Comparison of ENCODE assay signal across 12 mouse cellular contexts in genomic region chr4:149031507-149031906, GRCm38 (mm10).
DNase-seq lines count a peak whose midpoint lies in the region; ATAC-seq and TF ChIP-seq lines count a peak whose summit lies in the region.
"Had no signal": no experiment of that assay in that cellular context is flagged by ENCODE, and none has a peak within 500 bp of the region (broad histone marks: within the 10 kb centered on the region; RNA-seq: fewer than 3 reads in every experiment).

No protein-coding gene starts in this region.

- no peaks in the 10 kb centered on the region for H3K9me3 ChIP-seq in forebrain, embryonic 11.5 days (ENCODE audit: control insufficient read depth, low read length)
- H3K9me3 ChIP-seq in forebrain, embryonic 12.5 days = no peaks in the 10 kb centered on the region
- H3K9me3 ChIP-seq: forebrain, embryonic 15.5 days; heart, embryonic 12.5 days; liver, embryonic 15.5 days had no signal

- 0 out of 2 replicates have a peak, but pooled peaks have one; percentile 42 for ATAC-seq in forebrain, embryonic 11.5 days (replicated peaks; ENCODE audit: low FRiP score)
- ATAC-seq in forebrain, embryonic 12.5 days (ENCODE audit: low FRiP score) = no peak
- ATAC-seq in megakaryocyte-erythroid progenitor cell, adult 5-6 weeks (replicated peaks; ENCODE audit: low FRiP score, low TSS enrichment, poor library complexity, severe bottlenecking) = peak; percentile 64; the same call in 1 of the 2 replicates
- ATAC-seq: forebrain, embryonic 15.5 days had no signal

- no peak for DNase-seq in forebrain, embryonic 11.5 days (ENCODE audit: low spot score)
- no peak for DNase-seq in liver, adult 2 months (ENCODE audit: extremely low read depth, low read depth, low spot score)
- no peak for DNase-seq in liver
- peak; percentile 29 for DNase-seq in brain, adult 2 months (ENCODE audit: low read depth, low spot score)
- DNase-seq in urinary bladder, postnatal 25 days (ENCODE audit: low spot score) = no peak
- no peak for DNase-seq in gastrocnemius, postnatal 10 days
- DNase-seq: cerebellum, postnatal 36 days had no signal

- TF ChIP-seq POLR2A in liver, adult 2 months (IDR thresholded peaks at IDR 0.05; ENCODE audit: extremely low read depth, insufficient read depth, low read length) = no peak

- H3K4me2 ChIP-seq in forebrain, embryonic 11.5 days (ENCODE audit: low read depth, low read length, severe bottlenecking) = no peak overlapping the region
- H3K4me2 ChIP-seq in forebrain, embryonic 12.5 days = no peak overlapping the region
- H3K4me2 ChIP-seq: forebrain, embryonic 15.5 days; heart, embryonic 12.5 days; liver, embryonic 15.5 days had no signal

- no peak overlapping the region for H3K27ac ChIP-seq in forebrain, embryonic 11.5 days (ENCODE audit: low read depth, low read length)
- H3K27ac ChIP-seq in forebrain, embryonic 12.5 days = no peak overlapping the region
- no peak overlapping the region for H3K27ac ChIP-seq in liver, adult 2 months (replicated peaks; ENCODE audit: insufficient read depth, low read depth, low read length)
- H3K27ac ChIP-seq: forebrain, embryonic 15.5 days; liver, embryonic 15.5 days had no signal

- H3K4me1 ChIP-seq in forebrain, embryonic 11.5 days (replicated peaks; ENCODE audit: control insufficient read depth, insufficient read depth, low read length) = peaks cover 1% of the 10 kb centered on the region; the same call in 1 of the 2 replicates
- peaks cover 12% of the 10 kb centered on the region for H3K4me1 ChIP-seq in forebrain, embryonic 12.5 days
- no peaks in the 10 kb centered on the region for H3K4me1 ChIP-seq in liver, adult 2 months (ENCODE audit: control insufficient read depth, insufficient read depth, low read length)

- peak; percentile 25; the same call in 1 of the 2 replicates for TF ChIP-seq CTCF in liver, adult 2 months (IDR thresholded peaks at IDR 0.05; ENCODE audit: low read depth, low read length)

- 78% methylated on average over 4 of the region's 4 CpGs for WGBS in forebrain, embryonic 11.5 days
- 78% methylated on average over 4 of the region's 4 CpGs for WGBS in forebrain, embryonic 12.5 days
- WGBS in liver, adult 2 months = 88% methylated on average over 4 of the region's 4 CpGs

- no peaks in the 10 kb centered on the region for H3K27me3 ChIP-seq in forebrain, embryonic 11.5 days (ENCODE audit: control insufficient read depth, insufficient read depth, low read length)
- no peaks in the 10 kb centered on the region for H3K27me3 ChIP-seq in forebrain, embryonic 12.5 days
- no peaks in the 10 kb centered on the region for H3K27me3 ChIP-seq in liver, adult 2 months (ENCODE audit: control insufficient read depth, insufficient read depth, low read length)
- H3K27me3 ChIP-seq: forebrain, embryonic 15.5 days; heart, embryonic 12.5 days; liver, embryonic 15.5 days had no signal

- H3K36me3 ChIP-seq in forebrain, embryonic 11.5 days (ENCODE audit: control insufficient read depth, insufficient read depth, low read length) = no peaks in the 10 kb centered on the region
- no peaks in the 10 kb centered on the region for H3K36me3 ChIP-seq in forebrain, embryonic 12.5 days (replicated peaks)
- no peaks in the 10 kb centered on the region for H3K36me3 ChIP-seq in liver, adult 2 months (ENCODE audit: control insufficient read depth, insufficient read depth, low read length)
- H3K36me3 ChIP-seq: forebrain, embryonic 15.5 days; liver, embryonic 15.5 days had no signal

- H3K4me3 ChIP-seq in forebrain, embryonic 11.5 days (ENCODE audit: low read depth, low read length) = no peak overlapping the region
- no peak overlapping the region for H3K4me3 ChIP-seq in forebrain, embryonic 12.5 days (replicated peaks)
- H3K4me3 ChIP-seq in liver, adult 2 months (ENCODE audit: insufficient read depth, low read depth, low read length) = no peak overlapping the region
- H3K4me3 ChIP-seq: forebrain, embryonic 15.5 days; heart, embryonic 12.5 days; liver, embryonic 15.5 days had no signal

- no peak overlapping the region for H3K9ac ChIP-seq in forebrain, embryonic 11.5 days (ENCODE audit: low read length)
- H3K9ac ChIP-seq in forebrain, embryonic 12.5 days = no peak overlapping the region
- H3K9ac ChIP-seq in liver, adult 2 months (ENCODE audit: low read depth, low read length) = no peak overlapping the region
- H3K9ac ChIP-seq: forebrain, embryonic 15.5 days; heart, embryonic 12.5 days; liver, embryonic 15.5 days had no signal

- peaks cover 17% of the 10 kb centered on the region; the same call in 1 of the 2 replicates for H3K79me2 ChIP-seq in liver, adult 2 months (ENCODE audit: control insufficient read depth, insufficient read depth, low read length)
